Mouse (Mus musculus) erythroblast, embryonic 14.5 days (primary cell): ENCODE measurements around the gene Ppp1r12b. TPM values are rescaled to one million over a fixed set of nuclear protein-coding genes. Genes with fewer than 3 reads are reported as not detected.

Experiments
- H3K27me3 ChIP-seq: 2 replicates; pipeline ENCODE4 v1.6.1; 2012; ENCODE audit warnings: inconsistent platforms; ENCODE audit not compliant: control insufficient read depth
- H3K36me3 ChIP-seq: 2 replicates; pipeline ENCODE4 v1.6.1; 2012; ENCODE audit warnings: mild to moderate bottlenecking, inconsistent platforms; ENCODE audit not compliant: control insufficient read depth
- H3K4me1 ChIP-seq: 2 replicates; pipeline ENCODE4 v1.6.1; 2012; ENCODE audit warnings: inconsistent platforms; ENCODE audit not compliant: control insufficient read depth
- H3K4me3 ChIP-seq: replicated peaks from 2 replicates; pipeline ENCODE3; 2012; ENCODE audit warnings: moderate library complexity, mild to moderate bottlenecking, inconsistent platforms
- H3K9me3 ChIP-seq: 2 replicates; pipeline ENCODE4 v1.6.1; 2012; ENCODE audit warnings: low read length, inconsistent platforms, mixed read lengths; ENCODE audit not compliant: control insufficient read depth
- GATA1 ChIP-seq: IDR thresholded peaks from 2 replicates; pipeline ENCODE4 v1.6.1; 2012; ENCODE audit warnings: low read length, inconsistent platforms, mixed read lengths
- TAL1 ChIP-seq: IDR thresholded peaks from 3 replicates; pipeline ENCODE4 v1.6.1; 2012; ENCODE audit warnings: low read length, inconsistent platforms, mixed read lengths
- polyA plus RNA-seq: library from polyadenylated mRNA; stranded (reverse); fragments of >175 nt; gene quantifications from 2 replicates; pipeline ENCODE4 v1.2.3, GENCODE M21; 2012

Ppp1r12b gene
- polyA plus RNA-seq, 1 experiment, result 0.11 TPM

- no peak for TF ChIP-seq TAL1
- Histone ChIP-seq H3K4me3 (no peak overlapping the region), H3K9me3 (no peaks in the 10 kb centered on the region), H3K4me1 (no peaks in the 10 kb centered on the region), H3K27me3 (no peaks in the 10 kb centered on the region), H3K36me3 (peaks cover 5% of the 10 kb centered on the region)
Measured at GRCm38 (mm10) chr1:134754818-134755217, 200.9 kb downstream of the Ppp1r12b start.

GRCm38 (mm10) chr1:134753751-134754630, 201.8 kb downstream of the Ppp1r12b start:
- TF ChIP-seq GATA1 (no peak), TAL1 (no peak)
- Histone ChIP-seq H3K36me3 (peaks cover under 1% of the 10 kb centered on the region), H3K27me3 (no peaks in the 10 kb centered on the region), H3K4me3 (no peak overlapping the region), H3K4me1 (no peaks in the 10 kb centered on the region), H3K9me3 (no peaks in the 10 kb centered on the region)

GRCm38 (mm10) chr1:134752447-134752846, 203.3 kb downstream of the Ppp1r12b start:
- TF ChIP-seq GATA1, result no peak
- no peak for TF ChIP-seq TAL1
- H3K36me3 ChIP-seq, result no peaks in the 10 kb centered on the region
- H3K27me3 ChIP-seq, result no peaks in the 10 kb centered on the region
- H3K4me1 ChIP-seq, result peaks cover 8% of the 10 kb centered on the region
- H3K9me3 ChIP-seq, result no peaks in the 10 kb centered on the region
- H3K4me3 ChIP-seq, result no peak overlapping the region

GRCm38 (mm10) chr1:134749889-134750288, 205.9 kb downstream of the Ppp1r12b start:
- no peaks in the 10 kb centered on the region for H3K27me3 ChIP-seq
- H3K36me3 ChIP-seq, result no peaks in the 10 kb centered on the region; the same call in 1 of the 2 replicates
- no peaks in the 10 kb centered on the region for H3K9me3 ChIP-seq
- H3K4me1 ChIP-seq, result peaks cover 26% of the 10 kb centered on the region
- TF ChIP-seq TAL1 (no peak), GATA1 (no peak)
- no peak overlapping the region for H3K4me3 ChIP-seq

- Histone ChIP-seq H3K36me3 (no peaks in the 10 kb centered on the region; the same call in 1 of the 2 replicates), H3K4me3 (peak overlapping the region; percentile 48), H3K4me1 (peaks cover 50% of the 10 kb centered on the region), H3K27me3 (no peaks in the 10 kb centered on the region), H3K9me3 (no peaks in the 10 kb centered on the region)
- no peak for TF ChIP-seq TAL1
- TF ChIP-seq GATA1, result no peak
Measured at GRCm38 (mm10) chr1:134747236-134748174, 208.2 kb downstream of the Ppp1r12b start.

GRCm38 (mm10) chr1:134745648-134746047, 210.1 kb downstream of the Ppp1r12b start:
- Histone ChIP-seq H3K27me3 (no peaks in the 10 kb centered on the region), H3K4me1 (peaks cover 69% of the 10 kb centered on the region), H3K9me3 (no peaks in the 10 kb centered on the region), H3K36me3 (no peaks in the 10 kb centered on the region; the same call in 1 of the 2 replicates), H3K4me3 (no peak overlapping the region)
- TF ChIP-seq TAL1 (no peak), GATA1 (no peak)

- Histone ChIP-seq H3K4me3 (peak overlapping the region; percentile 46), H3K4me1 (peaks cover 62% of the 10 kb centered on the region), H3K9me3 (no peaks in the 10 kb centered on the region), H3K27me3 (peaks cover 8% of the 10 kb centered on the region; the same call in 1 of the 2 replicates), H3K36me3 (no peaks in the 10 kb centered on the region; the same call in 1 of the 2 replicates)
- no peak; the same call in 1 of the 2 replicates for TF ChIP-seq GATA1
- TF ChIP-seq TAL1, result no peak
Measured at GRCm38 (mm10) chr1:134741946-134742661, 213.6 kb downstream of the Ppp1r12b start.

- no peaks in the 10 kb centered on the region; the same call in 1 of the 2 replicates for H3K36me3 ChIP-seq
- no peak for TF ChIP-seq GATA1
- peak overlapping the region; percentile 46 for H3K4me3 ChIP-seq
- H3K27me3 ChIP-seq, result peaks cover 10% of the 10 kb centered on the region; the same call in 1 of the 2 replicates
- H3K4me1 ChIP-seq, result peaks cover 61% of the 10 kb centered on the region
- H3K9me3 ChIP-seq, result no peaks in the 10 kb centered on the region
Measured at GRCm38 (mm10) chr1:134741433-134741832, 214.3 kb downstream of the Ppp1r12b start.
